Mouse (Mus musculus) gastrocnemius, adult 8-10 months (tissue): Measurements from ENCODE around the gene Fli1. TPM values are rescaled to one million over a fixed set of nuclear protein-coding genes. Genes with fewer than 3 reads are reported as not detected.

Experiments used
- DNase-seq, 2 experiments: peaks; one replicate each; pipeline ENCODE4 v3.0.0; 2022; ENCODE audit warnings: low spot score in 2 of 2
- total RNA-seq, 4 experiments: library from RNA; stranded (reverse); gene quantifications; 2 replicates each; pipeline ENCODE4 v1.2.4; 2022

The Fli1 gene
- total RNA-seq, 4 experiments from 2014 or later = 4.3 to 9.0 (median 5.6) TPM

- DNase-seq = no peak
Measured at GRCm38 (mm10) chr9:32522536-32523245, 20.0 kb downstream of the Fli1 start.

- no peak for DNase-seq
Measured at GRCm38 (mm10) chr9:32521331-32521730, 21.3 kb downstream of the Fli1 start.

- DNase-seq = no peak
Measured at GRCm38 (mm10) chr9:32520821-32521220, 21.8 kb downstream of the Fli1 start.

GRCm38 (mm10) chr9:32519101-32520051 lies 23.3 kb downstream of the Fli1 start:
- DNase-seq = no peak

- no peak for DNase-seq
Measured at GRCm38 (mm10) chr9:32518351-32519075, 24.1 kb downstream of the Fli1 start.

- no peak for DNase-seq
Measured at GRCm38 (mm10) chr9:32516691-32517090, 26.0 kb downstream of the Fli1 start.

GRCm38 (mm10) chr9:32515894-32516686 lies 26.6 kb downstream of the Fli1 start:
- DNase-seq = no peak

GRCm38 (mm10) chr9:32514406-32515058 lies 28.1 kb downstream of the Fli1 start:
- no peak for DNase-seq

GRCm38 (mm10) chr9:32513471-32513870 lies 29.2 kb downstream of the Fli1 start:
- no peak for DNase-seq

- DNase-seq = no peak
Measured at GRCm38 (mm10) chr9:32510454-32511263, 32.0 kb downstream of the Fli1 start.

GRCm38 (mm10) chr9:32509706-32510156 lies 32.9 kb downstream of the Fli1 start:
- no peak for DNase-seq

- DNase-seq = no peak
Measured at GRCm38 (mm10) chr9:32508648-32509047, 34.0 kb downstream of the Fli1 start.

GRCm38 (mm10) chr9:32508118-32508517 lies 34.5 kb downstream of the Fli1 start:
- no peak for DNase-seq

- no peak for DNase-seq
Measured at GRCm38 (mm10) chr9:32506866-32507861, 35.5 kb downstream of the Fli1 start.

- no peak for DNase-seq
Measured at GRCm38 (mm10) chr9:32506161-32506560, 36.5 kb downstream of the Fli1 start.

GRCm38 (mm10) chr9:32505460-32506075 lies 37.1 kb downstream of the Fli1 start:
- no peak for DNase-seq

GRCm38 (mm10) chr9:32503995-32504451 lies 38.6 kb downstream of the Fli1 start:
- no peak for DNase-seq

GRCm38 (mm10) chr9:32503423-32503822 lies 39.2 kb downstream of the Fli1 start:
- no peak for DNase-seq
